Mouse (Mus musculus): ENCODE results near the gene Pacsin2. TPM values are rescaled to one million over a fixed set of nuclear protein-coding genes. Genes with fewer than 3 reads are reported as not detected.
A peak's percentile ranks its signal among the peaks of the same experiment; 100 is the strongest.

Pacsin2 gene
- total RNA-seq, 2 experiments from 2014 or later = 102 to 310 TPM

DNA sequence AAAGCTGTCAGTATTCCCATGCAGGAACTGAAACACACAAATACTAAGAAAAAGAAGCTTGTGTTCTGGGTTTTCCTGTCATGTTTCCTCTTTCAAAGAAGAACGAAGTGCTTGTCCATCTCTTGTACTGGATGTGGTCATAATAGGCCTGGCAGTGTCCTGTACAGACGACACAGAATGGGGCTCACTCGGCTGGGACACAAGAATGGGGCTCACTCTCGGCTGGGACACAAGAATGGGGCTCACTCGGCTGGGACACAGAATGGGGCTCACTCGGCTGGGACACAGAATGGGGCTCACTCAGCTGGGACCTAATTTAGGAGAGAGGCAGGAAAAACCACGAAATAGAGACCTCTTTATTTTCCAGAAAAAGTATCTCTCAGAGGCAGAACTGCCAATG is 34.0 kb downstream of the Pacsin2 start:
- ATAC-seq (replicated peaks; ENCODE audit: low FRiP score, poor library complexity, severe bottlenecking) = no peak

- ATAC-seq (replicated peaks; ENCODE audit: low FRiP score, poor library complexity, severe bottlenecking) = no peak
Measured at GRCm38 (mm10) chr15:83428586-83428985, 35.8 kb downstream of the Pacsin2 start.

DNA sequence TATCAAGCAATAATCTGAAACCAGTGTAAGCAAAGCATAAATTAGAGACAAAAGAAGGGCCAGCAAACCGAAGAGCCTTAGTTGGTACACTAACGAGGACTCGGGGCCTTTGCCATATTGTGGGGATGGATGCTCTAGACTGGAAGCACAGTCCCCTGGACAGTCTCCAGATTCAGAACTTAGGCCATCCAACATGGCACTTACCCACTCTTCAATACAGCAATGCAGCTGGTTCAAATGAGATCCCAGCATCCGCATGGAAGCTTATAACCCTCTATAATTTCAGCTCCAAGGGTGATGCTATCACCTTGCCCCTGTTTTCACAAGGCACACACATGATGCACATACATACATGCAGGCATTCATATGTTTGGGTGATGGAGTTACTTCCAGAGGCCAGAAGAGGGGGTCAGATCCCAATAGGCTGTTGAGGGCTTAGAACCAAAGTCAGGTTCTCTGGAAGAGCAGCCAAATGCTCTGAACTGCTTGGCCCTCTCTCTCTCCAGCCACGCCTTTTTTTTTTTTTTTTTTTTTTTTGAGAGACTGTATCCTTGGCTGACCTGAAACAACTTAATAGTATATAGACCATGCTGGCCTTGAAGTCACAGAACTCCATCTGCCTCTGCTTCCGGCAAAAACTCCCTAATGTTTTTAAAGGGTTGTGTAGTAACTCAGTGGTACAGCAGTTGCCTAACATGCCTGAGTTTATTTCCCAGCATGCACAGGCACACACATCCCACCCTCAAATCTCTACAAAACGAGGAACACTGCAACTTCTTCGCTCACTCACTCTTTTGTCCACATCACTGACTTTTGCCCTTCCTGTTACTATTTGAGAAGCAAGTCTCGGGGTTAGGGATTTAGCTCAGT is 36.9 kb downstream of the Pacsin2 start:
- ATAC-seq (replicated peaks; ENCODE audit: low FRiP score, poor library complexity, severe bottlenecking) = no peak

GRCm38 (mm10) chr15:83425794-83426193 is 38.6 kb downstream of the Pacsin2 start:
- no peak for ATAC-seq (replicated peaks; ENCODE audit: low FRiP score, poor library complexity, severe bottlenecking)

DNA sequence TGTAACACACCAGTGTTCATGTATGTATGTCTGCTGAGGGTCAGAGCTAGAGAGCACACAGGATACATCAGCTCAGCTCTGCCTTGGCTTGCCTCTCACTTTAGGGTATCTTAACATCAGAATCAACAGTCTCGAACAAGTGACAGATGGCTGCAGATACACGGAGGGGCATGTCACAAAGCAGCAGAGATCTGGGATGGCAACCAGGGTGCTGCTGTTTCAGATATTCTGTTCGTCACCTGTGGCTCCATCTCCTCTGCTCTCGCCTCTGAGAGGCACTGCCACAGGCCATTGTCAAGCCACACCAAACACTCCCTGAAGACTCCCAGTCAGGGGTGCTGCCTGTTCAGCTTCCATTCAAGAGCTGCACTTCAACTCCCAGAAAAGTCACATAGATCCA is 39.1 kb downstream of the Pacsin2 start:
- no peak for ATAC-seq (replicated peaks; ENCODE audit: low FRiP score, poor library complexity, severe bottlenecking)

DNA sequence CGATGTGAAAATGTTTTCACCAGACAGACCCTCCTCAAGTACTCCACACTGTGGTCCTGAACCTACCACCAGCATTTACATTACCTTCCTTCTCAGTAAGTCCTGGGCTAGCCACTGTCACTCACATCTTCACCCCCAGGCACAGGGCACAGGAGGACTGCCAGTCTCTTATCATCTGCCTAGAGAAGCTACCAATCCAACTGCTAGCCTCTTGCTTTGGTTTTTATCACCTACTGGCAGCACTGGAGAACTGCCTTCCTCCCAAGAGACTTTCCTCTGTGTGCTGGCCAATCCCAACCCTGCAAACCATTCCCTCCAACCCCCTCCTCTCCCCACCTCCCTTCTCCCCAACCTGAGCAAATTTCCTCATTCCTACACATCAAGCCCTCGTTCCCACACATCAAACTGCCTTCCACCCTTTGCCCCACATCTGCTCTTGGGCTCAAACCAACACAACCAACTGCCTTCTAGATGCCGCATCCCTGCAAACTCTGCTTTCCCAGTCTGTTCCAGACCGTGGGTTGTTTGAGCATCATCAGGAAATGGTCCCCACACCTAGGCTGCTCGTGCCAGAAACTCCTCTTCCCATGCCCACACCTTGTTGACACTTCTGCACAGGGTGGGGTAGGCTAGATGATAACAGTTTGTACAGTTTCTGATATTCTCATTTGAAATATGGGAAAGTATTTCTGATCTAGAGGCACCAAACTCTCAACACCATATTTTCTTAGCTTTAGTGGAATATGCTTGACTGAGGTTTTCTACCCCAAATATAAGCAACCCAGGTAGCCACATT is 40.6 kb downstream of the Pacsin2 start:
- peak; percentile 84 for ATAC-seq (replicated peaks; ENCODE audit: low FRiP score, poor library complexity, severe bottlenecking)

- ATAC-seq (replicated peaks; ENCODE audit: low FRiP score, poor library complexity, severe bottlenecking) = peak; percentile 76
Measured at GRCm38 (mm10) chr15:83422299-83422981, 42.0 kb downstream of the Pacsin2 start.

DNA sequence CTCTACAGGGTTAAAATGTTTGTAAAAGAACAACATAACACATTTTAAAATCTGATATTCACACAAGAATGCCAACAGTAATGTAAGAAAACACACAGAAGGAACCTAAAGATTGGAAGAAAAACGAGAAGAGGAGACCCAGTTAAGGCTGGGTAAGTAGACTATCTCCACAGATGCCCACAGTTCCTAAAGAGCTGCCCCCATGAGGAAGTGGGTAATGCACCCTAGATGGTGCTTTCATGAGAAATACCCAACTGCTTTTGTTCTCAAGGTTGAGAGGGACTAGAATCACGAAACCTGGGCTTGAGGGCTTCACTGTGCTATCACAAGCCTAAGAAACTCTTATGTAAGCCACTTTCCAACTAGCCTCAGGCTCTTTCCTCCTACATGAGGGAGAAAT is 44.8 kb downstream of the Pacsin2 start:
- no peak for ATAC-seq (replicated peaks; ENCODE audit: low FRiP score, poor library complexity, severe bottlenecking)

DNA sequence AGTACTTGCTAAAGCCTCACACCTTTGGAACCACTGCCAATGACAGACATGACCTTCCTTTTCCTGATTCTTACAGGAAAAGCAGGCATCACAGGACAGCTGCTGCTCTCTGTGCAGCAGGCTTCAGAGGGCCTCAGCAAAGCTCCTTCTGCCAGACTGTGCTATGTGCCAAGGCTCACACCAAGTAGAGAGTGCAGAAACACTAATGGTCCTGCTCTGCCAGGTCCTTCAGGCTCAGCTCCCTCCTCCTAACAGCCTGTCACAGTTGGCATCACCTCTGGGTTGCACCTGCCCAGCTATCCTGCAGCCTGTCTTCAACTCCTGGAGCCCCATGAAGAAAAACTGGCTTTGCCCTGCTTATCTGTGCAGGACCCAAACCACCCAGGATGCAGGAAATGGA is 45.7 kb downstream of the Pacsin2 start:
- ATAC-seq (replicated peaks; ENCODE audit: low FRiP score, poor library complexity, severe bottlenecking) = no peak

DNA sequence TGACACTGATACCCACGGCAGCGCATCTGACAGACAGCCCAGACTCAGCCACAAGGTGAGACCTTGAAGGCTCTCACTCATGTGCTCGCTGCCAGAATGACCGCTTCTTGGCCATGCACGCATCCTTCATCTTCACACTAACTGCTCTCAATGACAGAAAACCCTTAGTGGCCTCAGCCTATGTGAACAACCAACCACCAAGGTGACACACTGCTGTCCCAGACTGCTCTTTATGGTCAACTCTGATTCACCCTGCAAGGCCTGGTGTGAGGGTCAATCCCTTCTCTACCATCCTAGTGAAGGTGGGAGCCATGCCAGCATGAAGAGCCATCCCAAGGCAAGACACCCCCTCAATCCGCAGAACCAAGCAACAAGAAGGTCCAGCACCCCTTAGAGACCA is 46.5 kb downstream of the Pacsin2 start:
- no peak for ATAC-seq (replicated peaks; ENCODE audit: low FRiP score, poor library complexity, severe bottlenecking)

GRCm38 (mm10) chr15:83417407-83417806 is 47.0 kb downstream of the Pacsin2 start:
- ATAC-seq (replicated peaks; ENCODE audit: low FRiP score, poor library complexity, severe bottlenecking) = no peak

DNA sequence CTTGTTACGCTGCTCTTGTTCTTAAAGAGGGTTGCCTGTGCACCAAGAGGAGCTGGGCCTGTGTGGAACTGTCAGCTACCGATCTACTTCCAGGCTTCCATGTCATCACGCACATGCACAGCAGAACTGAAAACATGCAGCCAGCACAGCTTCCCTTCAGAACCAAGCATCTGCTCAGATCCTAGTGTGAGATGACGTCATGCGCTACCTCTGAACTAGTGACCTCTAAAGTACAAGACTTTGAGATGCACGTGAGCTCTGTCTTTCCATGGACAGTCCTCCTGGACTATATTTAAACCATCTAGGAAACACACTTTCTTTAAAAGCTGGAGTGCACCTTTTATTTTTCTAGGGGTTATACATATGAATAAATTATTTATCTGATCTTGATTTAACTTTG is 49.0 kb downstream of the Pacsin2 start:
- no peak for ATAC-seq (replicated peaks; ENCODE audit: low FRiP score, poor library complexity, severe bottlenecking)

- ATAC-seq (replicated peaks; ENCODE audit: low FRiP score, poor library complexity, severe bottlenecking) = no peak
Measured at GRCm38 (mm10) chr15:83411616-83412015, 52.8 kb downstream of the Pacsin2 start.

DNA sequence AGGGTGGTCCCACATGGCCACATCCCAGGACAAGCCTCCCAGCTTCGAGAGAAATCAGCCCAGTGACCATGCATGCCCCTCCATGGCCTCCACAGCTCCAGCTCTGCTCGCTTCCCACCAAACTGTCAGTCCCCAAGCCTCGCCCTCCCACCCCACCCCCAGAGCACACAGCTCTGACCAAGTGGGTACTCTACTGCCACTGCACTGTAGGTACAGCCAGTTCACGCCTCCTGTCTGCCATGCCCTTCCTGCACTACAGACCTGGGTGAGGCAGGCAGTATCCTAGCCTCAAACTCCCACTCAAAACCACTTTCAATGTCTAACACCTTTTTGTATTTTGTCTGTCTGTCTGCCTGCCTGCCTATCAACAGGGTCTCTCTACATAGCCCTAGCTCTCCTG is 53.7 kb downstream of the Pacsin2 start:
- ATAC-seq (replicated peaks; ENCODE audit: low FRiP score, poor library complexity, severe bottlenecking) = no peak

DNA sequence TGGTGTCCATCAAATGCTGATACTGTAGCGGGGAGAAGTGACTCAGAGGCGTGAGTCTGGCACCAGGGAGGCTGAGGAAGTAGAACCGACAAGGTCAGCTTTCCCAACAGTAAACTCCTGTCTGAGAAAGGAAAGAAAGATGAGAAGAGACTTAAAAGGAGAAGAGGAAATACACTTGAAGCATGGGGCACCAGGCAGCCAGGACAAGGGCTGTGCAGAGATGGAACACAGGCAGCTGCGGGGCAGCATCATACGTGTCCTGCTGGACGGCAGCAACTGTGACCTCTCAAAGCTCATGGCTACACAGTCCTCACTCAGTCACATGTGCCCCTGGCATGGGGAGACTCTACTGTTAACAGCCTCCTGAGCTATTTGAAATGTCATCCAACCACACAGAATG is 54.1 kb downstream of the Pacsin2 start:
- no peak for ATAC-seq (replicated peaks; ENCODE audit: low FRiP score, poor library complexity, severe bottlenecking)

DNA sequence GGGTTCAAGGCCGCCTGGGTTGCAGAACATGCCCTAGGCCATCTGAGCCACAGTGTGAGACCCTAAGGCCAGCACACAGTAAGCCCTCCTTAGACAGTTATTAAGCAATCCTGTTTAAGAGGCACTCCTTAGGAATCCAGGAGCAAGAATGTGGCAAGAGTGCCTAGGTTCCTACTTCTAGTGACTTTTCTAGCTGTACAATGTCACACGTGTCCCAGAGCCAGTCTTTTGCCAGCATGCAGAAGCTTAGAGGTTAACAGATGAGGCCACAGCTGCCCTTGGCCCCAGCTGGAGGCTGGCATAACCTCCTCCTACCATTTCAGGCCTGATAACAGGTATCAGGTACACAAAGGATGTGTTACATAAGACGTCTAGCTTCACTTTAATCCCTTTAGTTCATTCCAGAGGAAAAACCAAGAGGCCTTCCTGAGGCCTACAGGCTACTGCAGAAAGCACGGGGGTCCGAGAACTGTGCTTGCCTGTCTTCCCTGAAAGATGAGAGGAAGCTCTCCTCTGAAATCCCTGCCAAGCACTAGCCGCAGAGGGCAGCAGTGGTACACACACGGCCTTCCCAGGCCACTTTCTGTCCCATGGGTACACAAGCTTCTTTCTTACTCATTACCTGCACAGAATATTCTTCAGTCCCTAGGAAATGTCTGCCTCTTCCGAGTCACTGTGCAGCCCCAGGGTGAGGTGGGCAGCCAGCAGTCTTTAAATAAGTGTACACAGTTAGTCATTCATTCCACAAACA is 55.5 kb downstream of the Pacsin2 start:
- 0 out of 2 replicates have a peak, but pooled peaks have one; percentile 31 for ATAC-seq (replicated peaks; ENCODE audit: low FRiP score, poor library complexity, severe bottlenecking)

DNA sequence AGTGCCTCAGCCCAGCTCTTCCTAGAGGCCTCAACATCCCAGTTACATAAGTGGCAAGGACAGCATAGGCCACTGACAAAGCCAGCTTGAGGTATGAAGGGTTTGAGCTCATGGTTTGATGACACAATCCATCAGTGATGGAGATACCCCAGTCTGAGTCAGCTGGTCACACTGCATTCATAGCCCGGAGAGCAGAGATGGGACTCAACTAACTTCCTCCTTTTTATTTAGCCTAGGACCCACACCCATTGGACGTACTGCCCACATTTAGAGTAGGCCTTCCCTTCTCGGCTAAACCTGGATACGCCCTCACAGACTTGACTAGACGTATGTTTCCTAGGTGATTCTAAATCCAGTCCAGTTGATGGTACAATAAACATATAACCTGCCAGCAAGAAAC is 56.2 kb downstream of the Pacsin2 start:
- no peak for ATAC-seq (replicated peaks; ENCODE audit: low FRiP score, poor library complexity, severe bottlenecking)

- ATAC-seq (replicated peaks; ENCODE audit: low FRiP score, poor library complexity, severe bottlenecking) = no peak
Measured at GRCm38 (mm10) chr15:83407502-83407901, 56.9 kb downstream of the Pacsin2 start.

DNA sequence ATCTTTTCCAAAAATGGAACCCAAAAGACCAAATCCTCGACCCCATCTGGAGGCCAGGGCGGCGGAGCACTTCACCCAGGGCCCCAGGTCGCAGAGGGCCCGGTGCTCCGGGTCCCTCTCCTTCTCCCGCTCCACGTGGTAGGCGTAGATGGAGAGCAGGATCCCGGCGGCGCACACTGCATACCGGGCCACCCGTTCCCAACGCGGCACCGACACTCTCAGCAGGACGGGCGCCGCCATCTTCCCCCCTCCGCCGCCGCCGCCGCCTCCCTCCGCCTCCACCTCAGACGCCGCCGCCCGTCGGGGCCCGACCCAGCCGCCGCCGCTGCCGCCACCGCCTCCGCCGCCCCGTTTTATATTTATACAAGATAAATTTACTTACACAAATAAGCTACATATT is 58.5 kb downstream of the Pacsin2 start:
- ATAC-seq (replicated peaks; ENCODE audit: low FRiP score, poor library complexity, severe bottlenecking) = peak; percentile 69

DNA sequence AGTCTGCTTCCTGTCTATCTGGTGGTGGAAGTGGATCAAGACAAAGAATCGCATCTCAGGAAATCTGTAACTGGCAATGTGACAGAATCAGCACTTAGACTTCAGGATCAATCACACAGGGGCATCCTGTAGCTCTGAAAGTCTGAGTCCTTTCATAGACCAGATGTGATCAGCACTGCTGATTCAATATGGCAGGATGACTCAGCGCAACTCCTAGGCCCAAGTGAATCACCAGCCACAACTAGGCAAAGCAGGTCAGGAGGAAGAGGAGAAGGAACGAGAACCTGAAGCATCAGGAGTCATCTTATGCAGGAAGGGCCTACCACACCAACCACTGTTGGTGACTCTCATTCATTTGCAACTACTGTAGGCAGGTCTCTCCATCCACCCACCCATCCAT is 60.4 kb downstream of the Pacsin2 start:
- peak; percentile 57 for ATAC-seq (replicated peaks; ENCODE audit: low FRiP score, poor library complexity, severe bottlenecking)

Measured in erythroblast, adult 5-6 weeks (primary cell).